Mouse (Mus musculus) left cerebral cortex, postnatal 4 days (tissue): ENCODE results near the gene Rgs17. TPM values are rescaled to one million over a fixed set of nuclear protein-coding genes. Genes with fewer than 3 reads are reported as not detected.

ENCODE experiments used
- DNase-seq: peaks from one replicate; pipeline ENCODE4 v3.0.0-alpha.2; 2022
- intact Hi-C: fragments of 180-260 bp; cut with DNase I; formaldehyde crosslinking; loops from one replicate; pipeline ENCODE4 v1.15.1; 2025
- total RNA-seq, 2 experiments: library from RNA; stranded (reverse); gene quantifications; 2 replicates each; pipeline ENCODE4 v1.2.3; 2021

The Rgs17 gene
- total RNA-seq, 2 experiments from 2014 or later: 47.0 to 53.1 TPM

DNA sequence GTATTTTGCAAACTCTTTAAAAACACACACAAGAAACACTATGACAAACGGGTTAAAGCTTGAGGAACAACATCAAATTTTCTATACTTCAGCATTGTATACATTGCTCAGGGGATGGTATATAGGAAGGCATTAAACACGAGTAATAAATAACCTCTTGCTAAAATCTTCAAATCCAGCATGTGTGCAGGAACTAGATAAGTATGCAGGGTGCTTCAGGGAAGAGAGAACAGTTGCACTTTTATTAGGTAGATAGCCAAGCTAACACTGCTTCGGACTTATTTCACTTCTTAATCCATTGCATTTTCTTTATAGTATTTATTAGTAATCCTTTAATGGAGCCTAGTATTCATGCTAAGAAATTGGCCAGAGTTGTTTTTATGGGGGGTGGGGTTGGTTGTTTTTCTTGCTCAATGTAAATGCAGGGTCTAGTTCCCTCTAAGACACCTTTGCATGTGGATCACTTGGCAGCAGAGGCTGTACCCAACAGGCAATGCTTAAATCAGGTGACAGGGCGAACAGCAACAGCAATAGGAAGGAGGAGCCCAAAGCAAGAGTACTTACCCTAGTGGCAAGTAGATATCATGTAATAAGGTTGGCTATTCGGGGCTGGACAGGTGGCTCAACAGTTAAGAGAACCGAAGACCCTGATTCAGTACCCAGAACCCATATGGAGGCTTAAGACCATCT lies 95.7 kb downstream of the Rgs17 start:
- intact Hi-C loops: no loop called here
- DNase-seq: no peak

DNA sequence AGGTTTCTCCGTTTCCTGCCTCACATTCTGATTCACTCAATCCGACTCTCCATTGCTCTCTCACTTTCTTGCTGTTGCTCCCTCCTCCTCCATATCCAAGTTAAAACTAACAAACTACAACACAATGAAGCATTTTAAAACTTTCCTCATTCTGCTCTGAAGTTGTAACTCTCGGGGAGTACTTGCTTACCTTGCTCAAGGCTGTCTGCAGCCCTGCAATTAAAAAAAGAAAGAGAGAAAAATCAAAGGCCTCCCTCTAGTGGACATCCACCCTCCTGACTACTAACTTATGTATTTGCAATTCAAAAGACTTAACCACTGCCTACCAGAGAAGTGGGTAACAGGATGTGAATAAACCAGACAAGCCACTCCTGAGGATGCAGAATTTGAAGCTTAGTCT lies 97.4 kb downstream of the Rgs17 start:
- intact Hi-C loops: no loop called here
- peak; percentile 8 for DNase-seq

DNA sequence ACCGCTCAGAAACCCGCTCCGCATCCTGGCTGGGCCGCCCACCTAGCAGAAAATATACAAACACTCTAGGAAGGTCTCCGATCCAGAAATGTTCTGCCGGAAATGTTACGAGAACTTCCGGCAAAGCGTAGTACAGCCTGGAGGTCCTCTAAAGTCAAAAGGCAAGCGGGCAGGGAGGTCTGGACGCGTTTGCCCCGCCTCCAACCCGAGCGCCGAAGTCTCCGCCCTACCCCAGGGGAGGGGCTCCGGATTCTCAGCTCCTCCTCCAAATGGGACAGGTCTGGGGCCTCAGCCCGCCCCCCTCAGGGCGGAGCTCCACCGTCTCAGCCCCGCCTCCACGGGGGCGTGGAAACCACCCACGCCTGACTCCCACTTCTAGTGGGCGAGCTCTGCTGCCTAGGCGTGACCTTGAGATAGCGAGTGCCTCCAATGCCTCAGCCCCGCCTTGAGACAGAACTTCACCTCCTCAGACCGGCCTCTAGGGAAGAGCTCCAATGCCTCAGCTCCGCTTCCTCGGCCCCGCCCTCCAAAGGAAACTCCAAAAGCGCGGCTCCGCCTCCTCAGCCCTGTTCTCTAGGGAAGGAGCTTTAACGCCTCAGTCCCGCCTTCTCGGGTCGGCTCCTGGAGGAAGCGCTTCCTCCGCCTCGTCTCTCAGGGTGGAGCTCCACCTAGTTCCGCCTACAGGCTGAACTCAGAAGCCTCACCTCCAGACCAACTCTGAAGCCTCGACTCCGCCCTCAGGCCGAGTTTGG lies 98.3 kb downstream of the Rgs17 start, which contains the start of gene Mtrf1l:
Mtrf1l (minus strand) TSS at position 171 of the 752 bp plus-strand sequence.
- peak; percentile 98 for DNase-seq
- intact Hi-C loops: no loop called here

GRCm38 (mm10) chr10:5823291-5823739 lies 98.9 kb downstream of the Rgs17 start:
- DNase-seq: no peak
- intact Hi-C loops: no loop called here

GRCm38 (mm10) chr10:5818772-5819171 lies 103.4 kb downstream of the Rgs17 start:
- DNase-seq: no peak
- intact Hi-C loops: no loop called here

DNA sequence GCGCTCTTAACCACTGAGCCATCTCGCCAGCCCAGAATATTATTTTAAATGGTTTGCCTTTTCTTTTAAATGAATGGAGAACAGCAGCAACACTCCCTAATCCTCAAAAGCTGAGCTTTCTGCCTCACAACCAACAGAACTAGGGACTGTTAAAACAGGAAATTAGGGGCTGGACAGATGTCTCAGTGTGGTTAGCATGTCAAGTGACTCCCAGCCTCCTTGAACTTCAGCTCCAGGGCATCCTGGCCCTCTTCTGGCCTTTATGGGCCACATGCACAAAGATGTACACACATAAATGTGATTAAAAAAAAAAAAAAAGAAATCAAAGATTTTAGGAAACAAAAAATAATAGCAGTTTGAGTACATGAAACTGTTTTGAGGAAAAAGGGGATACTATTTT lies 106.2 kb downstream of the Rgs17 start:
- DNase-seq: no peak
- intact Hi-C loops: no loop called here

DNA sequence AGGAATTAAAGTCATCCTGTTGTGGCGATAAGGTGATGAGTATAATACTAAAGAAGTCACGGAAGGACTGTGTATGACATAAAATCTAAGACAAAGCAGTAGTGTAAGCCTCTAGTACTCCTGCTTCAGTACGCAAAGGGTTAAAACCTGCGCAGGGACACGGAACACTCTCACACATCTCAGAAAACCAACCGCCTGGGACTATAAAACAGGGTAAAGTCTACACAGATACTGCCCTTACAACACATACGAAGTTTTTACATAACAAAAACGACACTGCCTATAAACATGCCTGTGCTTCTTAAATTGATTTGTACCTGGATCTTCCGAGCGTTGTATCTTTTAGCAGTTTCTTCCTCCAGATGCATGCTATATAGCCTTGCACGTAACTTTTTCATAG lies 108.5 kb downstream of the Rgs17 start:
- intact Hi-C loops: no loop called here
- no peak for DNase-seq

- no peak for DNase-seq
- intact Hi-C loops: no loop called here
These were observed 114.5 kb downstream of the Rgs17 start for GRCm38 (mm10) chr10:5807683-5808082.

GRCm38 (mm10) chr10:5806996-5807395 lies 115.2 kb downstream of the Rgs17 start:
- intact Hi-C loops: no loop called here
- no peak for DNase-seq

GRCm38 (mm10) chr10:5806416-5806815 lies 115.8 kb downstream of the Rgs17 start:
- no peak for DNase-seq

DNA sequence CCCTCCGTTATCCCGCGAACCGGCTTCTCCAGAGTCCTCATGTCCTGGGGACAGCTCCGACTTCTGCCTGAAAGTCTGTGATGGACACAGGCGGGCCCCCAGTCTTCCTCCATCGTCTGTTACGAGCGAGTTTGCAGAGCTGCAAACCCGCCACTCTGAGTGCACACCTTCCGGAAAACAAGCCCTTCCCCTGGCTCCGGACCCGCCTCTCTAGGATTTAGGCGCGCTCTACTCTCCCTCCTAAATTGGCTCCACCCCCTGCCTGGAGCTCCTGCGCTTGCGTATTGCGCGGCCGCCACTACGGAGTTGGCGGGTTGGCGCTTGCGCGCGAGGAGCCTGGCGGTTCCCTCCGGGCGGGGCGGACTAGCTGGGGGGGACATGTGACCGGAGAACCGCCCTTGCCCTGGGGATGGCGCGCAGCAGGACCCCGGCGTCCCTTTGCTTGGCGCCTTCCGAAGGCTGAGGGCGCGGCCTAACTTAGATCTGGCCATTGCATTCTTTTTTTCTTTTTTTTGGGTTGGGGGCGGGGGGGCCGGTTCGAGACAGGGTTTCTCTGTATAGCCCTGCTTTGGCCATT lies 116.4 kb downstream of the Rgs17 start:
- intact Hi-C loops: no loop called here
- DNase-seq: peak; percentile 98

More at GRCm38 (mm10) chr10:5806416-5806815, 115.8 kb downstream of the Rgs17 start:
- intact Hi-C loops: no loop called here

GRCm38 (mm10) chr10:5805243-5805730 lies 116.9 kb downstream of the Rgs17 start, which contains the start of gene Fbxo5:
Fbxo5 (minus strand) TSS chr10:5805600.
- intact Hi-C loops: no loop called here
- DNase-seq: peak; percentile 99

GRCm38 (mm10) chr10:5804691-5805156 lies 117.5 kb downstream of the Rgs17 start:
- DNase-seq: peak; percentile 44
- intact Hi-C loops: no loop called here

GRCm38 (mm10) chr10:5803739-5804138 lies 118.5 kb downstream of the Rgs17 start:
- DNase-seq: no peak
- intact Hi-C loops: no loop called here

GRCm38 (mm10) chr10:5802866-5803265 lies 119.3 kb downstream of the Rgs17 start:
- DNase-seq: no peak
- intact Hi-C loops: no loop called here

GRCm38 (mm10) chr10:5800490-5800889 lies 121.7 kb downstream of the Rgs17 start:
- DNase-seq: no peak
- intact Hi-C loops: no loop called here

DNA sequence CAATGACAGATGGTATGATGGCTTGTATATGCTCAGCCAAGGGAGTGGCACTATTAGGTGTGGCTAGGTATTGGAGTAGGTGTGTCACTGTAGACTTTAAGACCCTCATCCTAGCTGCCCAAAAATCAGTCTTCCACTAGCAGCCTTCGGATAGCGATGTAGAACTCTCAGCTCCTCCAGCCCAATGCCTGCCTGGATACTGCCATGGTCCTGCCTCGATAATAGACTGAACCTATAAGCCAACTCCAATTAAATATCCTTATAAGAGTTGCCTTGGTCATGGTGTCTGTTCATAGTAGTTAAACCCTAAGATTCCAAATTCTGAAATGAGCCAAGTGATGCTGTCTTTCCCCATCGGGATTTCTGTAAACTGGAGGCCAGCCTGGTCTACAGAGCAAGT lies 124.1 kb downstream of the Rgs17 start:
- intact Hi-C loops: no loop called here
- DNase-seq: no peak

GRCm38 (mm10) chr10:5790657-5791056 lies 131.5 kb downstream of the Rgs17 start:
- intact Hi-C loops: no loop called here
- peak; percentile 66 for DNase-seq

GRCm38 (mm10) chr10:5786923-5787322 lies 135.3 kb downstream of the Rgs17 start:
- peak; percentile 24 for DNase-seq
- intact Hi-C loops: loop anchor here (1.0 to 5.0 kb wide), 2 partner anchors 152 to 190 kb away; no protein-coding TSS in a partner anchor
